Mouse (Mus musculus) midbrain, embryonic 16.5 days (tissue): ENCODE results near the gene Wnt3a. TPM values are rescaled to one million over a fixed set of nuclear protein-coding genes. Genes with fewer than 3 reads are reported as not detected.

Experiments
- ATAC-seq: fragments of 200-750 bp; cut with Nextera tagmentation; 2 replicates; pipeline ENCODE4 v1.8.0; 2017; ENCODE audit warnings: moderate TSS enrichment
- H3K27ac ChIP-seq: fragments of 300-500 bp; sonication (generic); 2 replicates; pipeline ENCODE4 v1.5.1; 2014; ENCODE audit warnings: mild to moderate bottlenecking, low read length, mixed read lengths
- H3K27me3 ChIP-seq: fragments of 300-500 bp; sonication (generic); 2 replicates; pipeline ENCODE4 v1.6.1; 2014; ENCODE audit warnings: low read depth, low read length, mixed read lengths; ENCODE audit not compliant: control insufficient read depth, insufficient read depth
- H3K36me3 ChIP-seq: fragments of 300-500 bp; sonication (generic); 2 replicates; pipeline ENCODE4 v1.6.1; 2014; ENCODE audit warnings: mild to moderate bottlenecking, low read length, moderate library complexity, mixed read lengths; ENCODE audit not compliant: control insufficient read depth, insufficient read depth
- H3K4me1 ChIP-seq: fragments of 300-500 bp; sonication (generic); 2 replicates; pipeline ENCODE4 v1.6.1; 2014; ENCODE audit warnings: mild to moderate bottlenecking, low read length, mixed read lengths; ENCODE audit not compliant: control insufficient read depth, insufficient read depth
- H3K4me2 ChIP-seq: fragments of 300-500 bp; sonication (generic); 2 replicates; pipeline ENCODE4 v1.6.1; 2014; ENCODE audit warnings: mild to moderate bottlenecking, low read length, mixed read lengths
- H3K4me3 ChIP-seq: fragments of 300-500 bp; sonication (generic); 2 replicates; pipeline ENCODE4 v1.5.1; 2014; ENCODE audit warnings: low read depth, mild to moderate bottlenecking, low read length, moderate library complexity, mixed read lengths
- H3K9ac ChIP-seq: fragments of 300-500 bp; sonication (generic); 2 replicates; pipeline ENCODE4 v1.6.1; 2014; ENCODE audit warnings: low read depth, low read length, mixed read lengths
- H3K9me3 ChIP-seq: fragments of 300-500 bp; sonication (generic); replicated peaks from 2 replicates; pipeline ENCODE4 v1.6.1; 2014; ENCODE audit warnings: mild to moderate bottlenecking, low read length, mixed read lengths; ENCODE audit not compliant: control insufficient read depth, poor library complexity, severe bottlenecking
- WGBS: fragments of 180-500 bp; shearing (Covaris S2); extraction: QIAGEN DNeasy Blood & Tissue Kit; methylation state at CpG from one replicate; pipeline ENCODE4 v1.1.7; 2014; 5-methylcytosine and 5-hydroxymethylcytosine counted together
- polyA plus RNA-seq: library from polyadenylated mRNA; unstranded; fragments of >200 nt; fragmentation: Nextera tagmentation; extraction: Ambion mirVana; gene quantifications from 2 replicates; pipeline ENCODE4 v1.2.1, GENCODE M21; 2015

The Wnt3a gene
- polyA plus RNA-seq, 1 experiment from 2014 or later = 0.21 TPM

GRCm38 (mm10) chr11:59232797-59233196, 57.8 kb downstream of the Wnt3a start:
- no peaks in the 10 kb centered on the region for H3K27me3 ChIP-seq
- H3K36me3 ChIP-seq = no peaks in the 10 kb centered on the region
- no peak for ATAC-seq
- peaks cover 6% of the 10 kb centered on the region; the same call in 1 of the 2 replicates for H3K4me1 ChIP-seq
- H3K9me3 ChIP-seq = no peaks in the 10 kb centered on the region
- WGBS = 65% methylated on average over 2 of the region's 2 CpGs
- no peak overlapping the region for H3K27ac ChIP-seq
- no peak overlapping the region for H3K9ac ChIP-seq
- no peak overlapping the region for H3K4me2 ChIP-seq
- no peak overlapping the region for H3K4me3 ChIP-seq

GRCm38 (mm10) chr11:59230144-59230760, 60.3 kb downstream of the Wnt3a start:
- Histone ChIP-seq H3K4me1 (peaks cover 25% of the 10 kb centered on the region), H3K4me3 (no peak overlapping the region), H3K36me3 (no peaks in the 10 kb centered on the region), H3K9me3 (no peaks in the 10 kb centered on the region), H3K27ac (no peak overlapping the region), H3K9ac (no peak overlapping the region), H3K4me2 (no peak overlapping the region), H3K27me3 (no peaks in the 10 kb centered on the region)
- 15% methylated on average over 7 of the region's 7 CpGs for WGBS
- no peak for ATAC-seq

- ATAC-seq = peak; percentile 95
- Histone ChIP-seq H3K4me3 (peak within 1 kb of the TSS; percentile 97), H3K4me2 (peak within 1 kb of the TSS; percentile 66), H3K4me1 (peaks cover 34% of the 10 kb centered on the region), H3K27me3 (no peaks in the 10 kb centered on the region), H3K36me3 (no peaks in the 10 kb centered on the region), H3K9ac (peak within 1 kb of the TSS; percentile 98), H3K9me3 (no peaks in the 10 kb centered on the region), H3K27ac (peak within 1 kb of the TSS; percentile 90)
- WGBS = 7% methylated on average over 51 of the region's 59 CpGs
Measured at GRCm38 (mm10) chr11:59228122-59228953, 62.2 kb downstream of the Wnt3a start, which contains the start of gene Arf1. Gene Arf1 (minus strand): TSS chr11:59228270.

- WGBS = under 1% methylated on average over 46 of the region's 51 CpGs
- Histone ChIP-seq H3K27ac (peak overlapping the region; percentile 90), H3K4me1 (peaks cover 34% of the 10 kb centered on the region), H3K4me2 (peak overlapping the region; percentile 66), H3K27me3 (no peaks in the 10 kb centered on the region), H3K9me3 (no peaks in the 10 kb centered on the region), H3K36me3 (no peaks in the 10 kb centered on the region), H3K4me3 (peak overlapping the region; percentile 97), H3K9ac (peak overlapping the region; percentile 98)
- ATAC-seq = peak; percentile 80; the same call in 1 of the 2 replicates
Measured at GRCm38 (mm10) chr11:59227604-59228121, 62.9 kb downstream of the Wnt3a start.

GRCm38 (mm10) chr11:59226787-59227603, 63.6 kb downstream of the Wnt3a start:
- Histone ChIP-seq H3K9me3 (no peaks in the 10 kb centered on the region), H3K9ac (peak overlapping the region; percentile 98), H3K27me3 (no peaks in the 10 kb centered on the region), H3K27ac (peak overlapping the region; percentile 90), H3K36me3 (no peaks in the 10 kb centered on the region), H3K4me2 (peak overlapping the region; percentile 66), H3K4me1 (peaks cover 36% of the 10 kb centered on the region), H3K4me3 (peak overlapping the region; percentile 97)
- ATAC-seq = no peak
- 5% methylated on average over 21 of the region's 21 CpGs for WGBS

GRCm38 (mm10) chr11:59226251-59226650, 64.3 kb downstream of the Wnt3a start:
- Histone ChIP-seq H3K36me3 (no peaks in the 10 kb centered on the region), H3K9me3 (no peaks in the 10 kb centered on the region), H3K4me3 (peak overlapping the region; percentile 97), H3K27ac (no peak overlapping the region), H3K27me3 (no peaks in the 10 kb centered on the region), H3K4me1 (peaks cover 41% of the 10 kb centered on the region), H3K4me2 (peak overlapping the region; percentile 66), H3K9ac (no peak overlapping the region)
- ATAC-seq = no peak
- 64% methylated on average over 3 of the region's 3 CpGs for WGBS

- Histone ChIP-seq H3K36me3 (no peaks in the 10 kb centered on the region), H3K4me2 (no peak overlapping the region), H3K4me3 (no peak overlapping the region), H3K4me1 (peaks cover 42% of the 10 kb centered on the region), H3K27me3 (no peaks in the 10 kb centered on the region), H3K9me3 (no peaks in the 10 kb centered on the region), H3K27ac (no peak overlapping the region), H3K9ac (no peak overlapping the region)
- ATAC-seq = no peak
- WGBS = 75% methylated on average over 2 of the region's 2 CpGs
Measured at GRCm38 (mm10) chr11:59225167-59225566, 65.4 kb downstream of the Wnt3a start.

- Histone ChIP-seq H3K4me2 (no peak overlapping the region), H3K4me1 (peaks cover 42% of the 10 kb centered on the region), H3K27ac (no peak overlapping the region), H3K9me3 (no peaks in the 10 kb centered on the region), H3K36me3 (peaks cover 1% of the 10 kb centered on the region; the same call in 1 of the 2 replicates), H3K27me3 (no peaks in the 10 kb centered on the region), H3K4me3 (no peak overlapping the region), H3K9ac (no peak overlapping the region)
- ATAC-seq = no peak
- WGBS = 75% methylated on average over 2 of the region's 2 CpGs
Measured at GRCm38 (mm10) chr11:59224470-59224869, 66.1 kb downstream of the Wnt3a start.
